In the genomic region with DNA sequence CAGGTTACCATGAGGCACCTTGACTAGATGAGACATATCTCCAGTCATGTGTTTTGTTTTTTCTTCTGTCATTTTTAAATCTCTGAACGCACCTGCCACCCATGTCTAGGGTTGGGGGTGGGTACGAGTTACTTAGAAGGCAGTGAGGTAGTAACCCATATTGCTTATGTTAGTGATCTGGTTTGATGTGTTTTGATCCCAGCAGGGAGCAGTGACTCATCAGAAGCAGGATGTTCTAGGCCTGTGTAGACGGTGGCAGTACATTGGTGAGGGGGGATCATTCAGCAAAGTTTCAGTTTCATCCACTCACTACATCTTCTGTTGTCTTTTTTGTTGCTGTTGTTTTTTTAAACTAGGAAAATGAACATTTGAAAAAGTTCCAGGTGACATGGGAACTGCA, we compare ENCODE assay signal across 15 mouse cellular contexts.
"Had no signal": no experiment of that assay in that cellular context is flagged by ENCODE, and none has a peak within 500 bp of the region (broad histone marks: within the 10 kb centered on the region; RNA-seq: fewer than 3 reads in every experiment).

No protein-coding gene starts in this region.

- H3K4me3 ChIP-seq: limb, embryonic 15.5 days; liver, embryonic 13.5 days; lung, embryonic 15.5 days; megakaryocyte, embryonic 14.5 days; midbrain, embryonic 15.5 days; neural tube, embryonic 12.5 days had no signal

- H3K9ac ChIP-seq: limb, embryonic 15.5 days; liver, embryonic 13.5 days; liver, postnatal 0 days; lung, embryonic 15.5 days; midbrain, embryonic 15.5 days; neural tube, embryonic 12.5 days had no signal

- DNase-seq: kidney, postnatal 36 days; layer of hippocampus, adult 9-11 months; layer of hippocampus, postnatal 36 days; liver, embryonic 13.5 days; liver, postnatal 0 days; lung, postnatal 14 days; right cerebral cortex, postnatal 25 days; thymus, postnatal 4 days had no signal

- ATAC-seq: liver, postnatal 0 days; midbrain, embryonic 15.5 days had no signal

- H3K27ac ChIP-seq: limb, embryonic 15.5 days; liver, embryonic 13.5 days; lung, embryonic 15.5 days; macrophage; midbrain, embryonic 15.5 days; neural tube, embryonic 12.5 days had no signal

- H3K4me2 ChIP-seq: limb, embryonic 15.5 days; liver, embryonic 13.5 days; lung, embryonic 15.5 days; midbrain, embryonic 11.5 days; midbrain, embryonic 15.5 days; neural tube, embryonic 12.5 days had no signal

- H3K4me1 ChIP-seq: limb, embryonic 15.5 days; liver, embryonic 13.5 days; lung, embryonic 15.5 days; megakaryocyte, embryonic 14.5 days; midbrain, embryonic 15.5 days; neural tube, embryonic 12.5 days had no signal

- H3K9me3 ChIP-seq: limb, embryonic 15.5 days; liver, embryonic 13.5 days; lung, embryonic 15.5 days; megakaryocyte, embryonic 14.5 days; midbrain, embryonic 15.5 days; neural tube, embryonic 12.5 days had no signal

- H3K27me3 ChIP-seq: limb, embryonic 15.5 days; liver, embryonic 13.5 days; lung, embryonic 15.5 days; megakaryocyte, embryonic 14.5 days; midbrain, embryonic 15.5 days; neural tube, embryonic 12.5 days had no signal
